25 mouse cellular contexts compared by ENCODE assay signal in the genomic region with DNA sequence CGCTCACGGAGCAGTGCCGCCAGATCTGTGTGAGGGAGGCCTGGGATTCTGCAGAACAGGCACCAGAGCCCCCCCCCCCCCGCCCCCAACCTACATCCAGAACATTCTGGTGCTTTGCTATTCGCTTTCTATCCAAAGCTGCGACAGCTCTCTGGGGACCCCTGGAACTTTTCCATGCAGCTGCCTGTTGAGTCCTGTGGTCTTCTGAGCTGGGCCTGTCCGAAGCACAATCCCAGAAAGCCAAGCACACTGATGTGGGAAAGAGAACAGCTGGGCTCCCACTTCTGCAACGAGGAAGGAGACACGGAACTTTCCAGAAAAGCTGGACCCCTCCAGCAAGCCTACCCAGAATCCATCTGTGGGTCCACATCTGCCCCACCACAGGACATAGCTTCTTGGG. TPM values are rescaled to one million over a fixed set of nuclear protein-coding genes. Genes with fewer than 3 reads are reported as not detected.
A peak's percentile ranks its signal among the peaks of the same experiment; 100 is the strongest.
DNase-seq lines count a peak whose midpoint lies in the region; ATAC-seq and TF ChIP-seq lines count a peak whose summit lies in the region.
"Had no signal": no experiment of that assay in that cellular context is flagged by ENCODE, and none has a peak within 500 bp of the region (broad histone marks: within the 10 kb centered on the region; RNA-seq: fewer than 3 reads in every experiment).

No protein-coding gene starts in this region.

- TF ChIP-seq POLR2A in limb, embryonic 14.5 days (IDR thresholded peaks at IDR 0.05; ENCODE audit: borderline replicate concordance, extremely low read depth, insufficient read depth, insufficient read length): no peak

- intact Hi-C loops in heart, postnatal 14 days (cut with DNase I): no loop called here

- no peak overlapping the region for H3K9ac ChIP-seq in limb, embryonic 14.5 days (ENCODE audit: low read depth, low read length, severe bottlenecking)
- H3K9ac ChIP-seq: embryonic facial prominence, embryonic 12.5 days; forebrain, embryonic 12.5 days; forebrain, postnatal 0 days; hindbrain, embryonic 14.5 days; intestine, embryonic 15.5 days had no signal

- no peaks in the 10 kb centered on the region for H3K9me3 ChIP-seq in limb, embryonic 14.5 days (ENCODE audit: control insufficient read depth, low read length)
- H3K9me3 ChIP-seq in limb, embryonic 10.5 days (replicated peaks): no peaks in the 10 kb centered on the region
- H3K9me3 ChIP-seq: embryonic facial prominence, embryonic 12.5 days; forebrain, embryonic 12.5 days; G1E; hindbrain, embryonic 10.5 days; intestine, embryonic 15.5 days had no signal

- no peaks in the 10 kb centered on the region for H3K36me3 ChIP-seq in limb, embryonic 14.5 days (ENCODE audit: control insufficient read depth, insufficient read depth, low read length)
- no peaks in the 10 kb centered on the region for H3K36me3 ChIP-seq in limb, embryonic 10.5 days
- H3K36me3 ChIP-seq: embryonic facial prominence, embryonic 12.5 days; forebrain, embryonic 12.5 days; G1E; hindbrain, embryonic 10.5 days; intestine, embryonic 15.5 days had no signal

- no peak overlapping the region for H3K27ac ChIP-seq in limb, embryonic 14.5 days (replicated peaks; ENCODE audit: low read depth, low read length)
- no peak overlapping the region for H3K27ac ChIP-seq in limb, embryonic 10.5 days
- H3K27ac ChIP-seq: embryonic facial prominence, embryonic 12.5 days; forebrain, embryonic 12.5 days; hindbrain, embryonic 10.5 days; hindbrain, embryonic 14.5 days; intestine, embryonic 15.5 days had no signal

- H3K4me3 ChIP-seq in limb, embryonic 14.5 days (replicated peaks; ENCODE audit: low read length): no peak overlapping the region
- no peak overlapping the region for H3K4me3 ChIP-seq in limb, embryonic 10.5 days
- H3K4me3 ChIP-seq: embryonic facial prominence, embryonic 12.5 days; forebrain, embryonic 12.5 days; hindbrain, embryonic 10.5 days; intestine, embryonic 15.5 days had no signal

- H3K27me3 ChIP-seq in limb, embryonic 14.5 days (ENCODE audit: control insufficient read depth, insufficient read depth, low read length): no peaks in the 10 kb centered on the region
- H3K27me3 ChIP-seq in limb, embryonic 10.5 days (ENCODE audit: low read depth, poor library complexity, severe bottlenecking): no peaks in the 10 kb centered on the region
- H3K27me3 ChIP-seq: embryonic facial prominence, embryonic 12.5 days; forebrain, embryonic 12.5 days; intestine, embryonic 15.5 days had no signal

- no peaks in the 10 kb centered on the region for H3K4me1 ChIP-seq in limb, embryonic 14.5 days (ENCODE audit: control insufficient read depth, insufficient read depth, low read length)
- no peaks in the 10 kb centered on the region for H3K4me1 ChIP-seq in limb, embryonic 10.5 days
- H3K4me1 ChIP-seq: embryonic facial prominence, embryonic 12.5 days; forebrain, embryonic 12.5 days; hindbrain, embryonic 10.5 days; intestine, embryonic 15.5 days had no signal

- DNase-seq in heart, postnatal 14 days: peak; percentile 10 to 38
- DNase-seq in heart, adult 8-10 months (ENCODE audit: low spot score): no peak
- no peak for DNase-seq in limb, embryonic 14.5 days (ENCODE audit: low spot score)
- no peak for DNase-seq in limb, embryonic 10.5 days (ENCODE audit: low spot score)
- DNase-seq in gastrocnemius, postnatal 10 days: peak; percentile 40
- peak; percentile 54 for DNase-seq in skeletal muscle tissue, adult 2 months (ENCODE audit: low read depth, low spot score)
- DNase-seq in spleen, postnatal 4 days (ENCODE audit: low spot score in 2 of 2): no peak
- DNase-seq: adrenal gland, adult 8-10 months; adrenal gland, postnatal 36 days; cerebellum, adult 2 months; cerebellum, postnatal 14 days; embryo, embryonic 11 days; forebrain, postnatal 0 days; kidney, adult 2 months had no signal

- H3K4me2 ChIP-seq in limb, embryonic 14.5 days (replicated peaks; ENCODE audit: low read depth, low read length, severe bottlenecking): no peak overlapping the region
- H3K4me2 ChIP-seq: embryonic facial prominence, embryonic 12.5 days; forebrain, embryonic 12.5 days; heart, embryonic 11.5 days; hindbrain, embryonic 14.5 days; intestine, embryonic 15.5 days had no signal

- WGBS in limb, embryonic 14.5 days: 67% methylated on average over 9 of the region's 9 CpGs
- WGBS in limb, embryonic 10.5 days: 88% methylated on average over 9 of the region's 9 CpGs

- ATAC-seq in limb, embryonic 14.5 days (ENCODE audit: low FRiP score, low read depth): peak; percentile 50; the same call in 1 of the 2 replicates
- ATAC-seq: forebrain, postnatal 0 days; intestine, embryonic 15.5 days had no signal

RNA-seq across cellular contexts. Expression of a gene that starts 19.3 kb away (rescaled TPM):
- total RNA-seq in heart, postnatal 14 days (2021): 10 to 100 TPM; 22.9 TPM
- 10 to 100 TPM; 18.1 to 21.7 (median 19.3) TPM for total RNA-seq in heart, adult 8-10 months (2022)
- polyA plus RNA-seq in limb, embryonic 14.5 days (2012; rRNA removed): 26.6 and 32.1 TPM in 2 replicates
- polyA plus RNA-seq in limb, embryonic 14.5 days (2014; fragmentation: Nextera tagmentation; extraction: Ambion mirVana): 39.6 and 41.3 TPM in 2 replicates
- polyA plus RNA-seq in limb, embryonic 10.5 days (2016; fragmentation: Nextera tagmentation; extraction: Ambion mirVana): 41.6 and 45.1 TPM in 2 replicates
- total RNA-seq in gastrocnemius, postnatal 10 days (2021): 10 to 100 TPM; 14.9 to 20.6 TPM

RNA-seq across cellular contexts. Expression of a gene that starts 20.0 kb away (rescaled TPM):
- not detected for total RNA-seq in heart, postnatal 14 days (2021)
- total RNA-seq in heart, adult 8-10 months (2022): not detected
- polyA plus RNA-seq in limb, embryonic 14.5 days (2012; rRNA removed): not detected in 2 replicates
- not detected in 2 replicates for polyA plus RNA-seq in limb, embryonic 14.5 days (2014; fragmentation: Nextera tagmentation; extraction: Ambion mirVana)
- not detected in 2 replicates for polyA plus RNA-seq in limb, embryonic 10.5 days (2016; fragmentation: Nextera tagmentation; extraction: Ambion mirVana)
- total RNA-seq in gastrocnemius, postnatal 10 days (2021): not detected
- total RNA-seq: adrenal gland, adult 8-10 months; adrenal gland, postnatal 36 days; common myeloid progenitor, adult 5-6 weeks; forebrain, postnatal 0 days; G1E; gastrocnemius, adult 8-10 months; granulocyte monocyte progenitor cell, adult 5-6 weeks had no signal
- polyA plus RNA-seq: cerebellum, adult 2 months; embryonic facial prominence, embryonic 12.5 days; forebrain, embryonic 12.5 days; forebrain, postnatal 0 days; G1E; heart, embryonic 11.5 days; heart, embryonic 16.5 days; hindbrain, embryonic 10.5 days; hindbrain, embryonic 14.5 days; intestine, embryonic 15.5 days; kidney, adult 2 months had no signal

RNA-seq across cellular contexts. Expression of a gene that starts 25.8 kb away (rescaled TPM):
- total RNA-seq in heart, postnatal 14 days (2021): not detected
- not detected for total RNA-seq in heart, adult 8-10 months (2022)
- not detected in 2 replicates for polyA plus RNA-seq in limb, embryonic 14.5 days (2012; rRNA removed)
- polyA plus RNA-seq in limb, embryonic 14.5 days (2014; fragmentation: Nextera tagmentation; extraction: Ambion mirVana): not detected in 2 replicates
- polyA plus RNA-seq in limb, embryonic 10.5 days (2016; fragmentation: Nextera tagmentation; extraction: Ambion mirVana): not detected in 2 replicates
- total RNA-seq in gastrocnemius, postnatal 10 days (2021): not detected
- total RNA-seq: adrenal gland, adult 8-10 months; adrenal gland, postnatal 36 days; common myeloid progenitor, adult 5-6 weeks; forebrain, postnatal 0 days; G1E; gastrocnemius, adult 8-10 months; granulocyte monocyte progenitor cell, adult 5-6 weeks had no signal
- polyA plus RNA-seq: cerebellum, adult 2 months; embryonic facial prominence, embryonic 12.5 days; forebrain, embryonic 12.5 days; forebrain, postnatal 0 days; G1E; heart, embryonic 11.5 days; heart, embryonic 16.5 days; hindbrain, embryonic 10.5 days; hindbrain, embryonic 14.5 days; intestine, embryonic 15.5 days; kidney, adult 2 months had no signal

RNA-seq across cellular contexts. Expression of a gene that starts 54.3 kb away (rescaled TPM):
- total RNA-seq in heart, postnatal 14 days (2021): under 1 TPM; 0.88 to 0.93 TPM
- total RNA-seq in heart, adult 8-10 months (2022): 1 to 10 TPM; 1.4 to 2.0 (median 1.8) TPM
- 1.2 and 1.3 TPM in 2 replicates for polyA plus RNA-seq in limb, embryonic 14.5 days (2012; rRNA removed)
- 2.1 and 2.2 TPM in 2 replicates for polyA plus RNA-seq in limb, embryonic 14.5 days (2014; fragmentation: Nextera tagmentation; extraction: Ambion mirVana)
- 1.6 and 1.7 TPM in 2 replicates for polyA plus RNA-seq in limb, embryonic 10.5 days (2016; fragmentation: Nextera tagmentation; extraction: Ambion mirVana)
- total RNA-seq in gastrocnemius, postnatal 10 days (2021): 1 to 10 TPM; 2.1 to 2.5 TPM

Comparison
In these comparisons a context has a peak if more than half of its experiments do, and no peak if none do; other contexts are left out.
1. DNase-seq: peak in heart, postnatal 14 days (2 of 2), gastrocnemius, postnatal 10 days (single experiment) and skeletal muscle tissue, adult 2 months (single experiment); none in heart, adult 8-10 months (single experiment), limb, embryonic 14.5 days (single experiment), limb, embryonic 10.5 days (single experiment) and spleen, postnatal 4 days (0 of 2).